Mouse (Mus musculus): Measurements from ENCODE around the gene Anapc4.

The Anapc4 gene

DNA sequence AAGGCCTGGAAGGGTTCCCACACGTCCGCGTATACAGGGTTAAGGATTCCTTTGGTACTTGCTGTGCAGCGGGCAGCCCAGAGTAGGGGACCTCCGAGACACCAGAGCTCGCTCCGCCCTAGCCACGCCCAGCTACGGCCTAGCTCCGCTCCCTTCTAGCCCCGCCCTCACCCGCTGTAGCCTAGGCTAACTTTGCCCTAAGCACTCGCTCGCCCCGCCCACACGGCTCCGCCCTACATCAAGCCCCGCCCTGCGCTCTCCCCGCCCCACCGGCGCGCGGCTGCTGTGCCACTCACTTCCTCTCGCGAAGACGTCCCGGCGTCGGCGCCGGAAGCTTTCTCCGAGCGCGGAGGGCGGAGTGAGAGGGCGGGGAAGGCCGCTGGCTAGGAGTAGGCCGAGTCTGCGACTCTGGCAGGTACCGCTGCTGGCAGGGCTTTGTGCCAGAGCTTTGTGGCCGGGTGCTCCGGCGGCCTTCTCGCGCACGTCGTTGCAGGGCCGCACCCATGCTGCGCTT is at the start of gene Anapc4:
Gene Anapc4, plus strand, starts transcription at position 252 of the 514 bp plus-strand sequence.
- DNase-seq (ENCODE audit: low spot score): peak; percentile 100

GRCm38 (mm10) chr5:52786556-52787322 is 47.1 kb upstream of the Anapc4 start:
- DNase-seq (ENCODE audit: low spot score): no peak

DNA sequence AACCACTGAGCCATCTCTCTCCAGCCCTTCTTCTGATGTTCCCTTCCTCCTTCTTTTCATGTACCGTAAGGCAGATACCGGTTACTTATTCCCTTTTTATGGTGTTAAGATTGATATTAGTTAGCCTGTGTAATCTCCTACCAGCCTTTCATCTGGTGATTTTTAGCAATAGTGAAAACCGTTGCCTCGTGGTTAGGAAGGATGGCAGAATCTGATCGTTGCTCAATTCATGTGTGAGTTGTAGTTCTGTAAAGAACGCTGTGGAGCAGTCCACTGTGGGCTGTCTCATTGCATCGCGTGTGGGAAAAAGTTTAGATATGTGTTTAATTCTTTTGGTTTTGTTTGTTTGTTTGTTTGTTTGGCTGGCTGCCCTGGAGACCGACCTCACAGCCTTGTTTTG is 40.6 kb upstream of the Anapc4 start:
- no peak for DNase-seq (ENCODE audit: low spot score)

DNA sequence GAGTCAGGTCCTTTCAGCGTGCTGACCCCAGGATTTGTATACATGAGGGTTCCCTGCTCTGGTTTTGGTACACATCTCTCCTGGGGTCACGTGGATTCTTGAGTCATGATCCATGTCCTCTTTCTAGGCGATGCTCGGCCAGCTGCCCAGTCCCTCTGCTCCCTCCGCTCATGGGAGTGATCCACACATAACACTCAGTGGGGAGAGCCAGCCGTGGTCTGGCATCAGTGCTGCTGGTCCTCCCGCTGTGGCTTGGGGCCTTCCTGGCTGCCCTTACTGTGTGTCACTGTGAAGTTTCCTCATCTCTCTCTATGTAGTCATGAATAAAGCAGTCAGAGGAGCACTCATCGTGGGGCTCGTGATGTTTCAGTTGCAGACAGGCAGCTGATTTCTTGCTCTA is 39.7 kb upstream of the Anapc4 start:
- DNase-seq (ENCODE audit: low spot score): no peak

- DNase-seq (ENCODE audit: low spot score): no peak
Observed at GRCm38 (mm10) chr5:52799274-52799985, 34.4 kb upstream of the Anapc4 start.

- no peak for DNase-seq (ENCODE audit: low spot score)
Observed at GRCm38 (mm10) chr5:52805801-52806200, 28.0 kb upstream of the Anapc4 start.

DNA sequence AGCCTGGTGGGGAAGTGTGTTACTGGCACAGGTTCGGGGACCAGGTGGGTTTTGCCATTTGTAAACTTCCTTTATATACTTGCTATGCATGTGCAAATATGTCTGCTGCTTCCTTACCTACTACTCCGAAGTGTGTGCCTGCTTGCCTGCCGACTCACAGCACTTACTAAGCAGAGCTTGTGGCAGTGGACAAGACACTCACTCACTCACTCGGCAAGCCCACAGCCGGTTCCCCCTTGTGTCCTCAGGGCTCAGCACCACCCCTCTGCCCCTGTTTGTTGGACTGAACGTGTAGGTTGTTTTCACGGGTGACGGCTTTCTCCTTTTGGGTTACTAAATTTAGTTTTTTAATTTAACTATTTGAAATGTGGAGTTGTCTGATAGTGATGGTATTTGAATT is 27.5 kb upstream of the Anapc4 start:
- DNase-seq (ENCODE audit: low spot score): no peak

DNA sequence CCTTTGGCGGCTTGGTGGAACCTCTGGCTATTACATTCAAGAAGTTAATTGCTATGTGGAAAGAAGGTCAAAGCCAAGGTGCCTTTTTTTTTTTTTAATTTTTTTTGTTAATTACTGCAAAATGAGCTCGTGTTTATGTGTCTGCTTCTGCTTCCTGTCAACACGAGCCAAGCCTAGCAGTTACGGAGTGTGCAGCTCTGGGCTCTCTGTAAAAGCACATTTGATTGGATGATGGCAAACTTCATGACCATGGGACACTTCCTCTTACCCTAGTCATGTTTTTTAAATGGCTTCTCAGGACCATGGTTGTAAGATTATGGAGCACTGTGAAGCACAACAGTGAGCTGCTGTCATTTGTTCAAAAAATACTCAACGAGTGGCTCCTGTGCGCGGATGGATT is 26.8 kb upstream of the Anapc4 start:
- DNase-seq (ENCODE audit: low spot score): no peak

DNA sequence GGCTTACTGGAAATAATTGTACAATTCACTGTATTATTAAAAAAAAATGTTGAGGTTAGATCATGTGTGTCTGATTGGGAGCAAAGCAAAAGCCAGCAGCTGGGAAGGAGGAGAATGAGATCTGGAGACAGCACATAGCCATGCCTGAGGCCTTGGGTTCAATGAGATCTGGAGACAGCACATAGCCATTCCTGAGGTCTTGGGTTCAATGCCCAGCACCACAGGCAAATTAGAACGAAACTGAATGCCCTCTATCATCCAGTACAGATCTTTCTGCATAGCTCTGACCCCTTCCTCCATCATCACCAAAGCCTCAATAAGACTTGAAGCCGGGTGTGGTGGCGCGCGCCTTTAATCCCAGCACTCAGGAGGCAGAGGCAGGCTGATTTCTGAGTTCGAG is 23.4 kb upstream of the Anapc4 start:
- DNase-seq (ENCODE audit: low spot score): no peak

- DNase-seq (ENCODE audit: low spot score): peak; percentile 28
Observed at GRCm38 (mm10) chr5:52811056-52811455, 22.8 kb upstream of the Anapc4 start.

DNA sequence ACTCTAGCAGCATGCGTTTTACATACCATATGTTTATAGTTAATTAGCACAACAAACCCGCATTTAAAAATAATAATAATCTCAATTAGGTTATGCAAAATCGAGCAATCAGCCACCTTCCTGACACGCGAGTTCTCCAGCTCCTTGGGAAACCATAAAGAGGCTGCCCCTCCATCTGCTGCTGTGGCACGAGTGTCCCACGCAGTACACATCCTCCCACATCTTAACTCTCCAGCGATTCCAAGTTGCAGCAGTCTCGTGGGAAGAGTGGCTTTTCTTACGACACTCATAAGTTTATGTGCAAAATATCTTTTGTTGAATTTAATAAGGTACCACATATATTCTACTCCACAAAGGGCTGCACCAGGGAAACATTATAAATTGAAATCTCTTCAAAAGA is 21.4 kb upstream of the Anapc4 start:
- no peak for DNase-seq (ENCODE audit: low spot score)

- no peak for DNase-seq (ENCODE audit: low spot score)
Observed at GRCm38 (mm10) chr5:52813312-52813711, 20.5 kb upstream of the Anapc4 start.

GRCm38 (mm10) chr5:52818676-52819075 is 15.1 kb upstream of the Anapc4 start:
- no peak for DNase-seq (ENCODE audit: low spot score)

GRCm38 (mm10) chr5:52821691-52822090 is 12.1 kb upstream of the Anapc4 start:
- peak; percentile 57 for DNase-seq (ENCODE audit: low spot score)

DNA sequence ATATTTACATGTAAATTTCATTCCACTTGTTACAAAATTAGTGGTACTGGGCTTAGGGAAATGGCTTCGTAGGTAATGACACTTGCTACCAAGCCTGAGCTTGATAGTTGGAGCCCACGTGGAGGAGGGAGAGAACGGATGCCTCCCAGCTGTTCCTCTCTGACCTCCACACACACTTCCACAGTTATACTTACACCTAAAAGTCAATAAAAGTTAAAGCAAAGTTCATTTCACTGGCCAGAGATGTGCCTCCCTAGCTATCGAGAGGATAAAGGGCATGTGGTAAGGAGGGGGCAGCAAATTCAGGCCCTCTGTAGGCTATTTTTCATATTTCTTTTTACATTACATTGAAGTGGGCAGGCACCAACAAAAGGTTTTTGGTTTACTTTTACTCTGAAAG is 5.9 kb upstream of the Anapc4 start:
- no peak for DNase-seq (ENCODE audit: low spot score)

GRCm38 (mm10) chr5:52833005-52833404 is 807 bp upstream of the Anapc4 start:
- peak; percentile 11 for DNase-seq (ENCODE audit: low spot score)

GRCm38 (mm10) chr5:52834386-52834785 is 574 bp downstream of the Anapc4 start:
- no peak for DNase-seq (ENCODE audit: low spot score)

- no peak for DNase-seq (ENCODE audit: low spot score)
Observed at GRCm38 (mm10) chr5:52844319-52844718, 10.5 kb downstream of the Anapc4 start.

DNA sequence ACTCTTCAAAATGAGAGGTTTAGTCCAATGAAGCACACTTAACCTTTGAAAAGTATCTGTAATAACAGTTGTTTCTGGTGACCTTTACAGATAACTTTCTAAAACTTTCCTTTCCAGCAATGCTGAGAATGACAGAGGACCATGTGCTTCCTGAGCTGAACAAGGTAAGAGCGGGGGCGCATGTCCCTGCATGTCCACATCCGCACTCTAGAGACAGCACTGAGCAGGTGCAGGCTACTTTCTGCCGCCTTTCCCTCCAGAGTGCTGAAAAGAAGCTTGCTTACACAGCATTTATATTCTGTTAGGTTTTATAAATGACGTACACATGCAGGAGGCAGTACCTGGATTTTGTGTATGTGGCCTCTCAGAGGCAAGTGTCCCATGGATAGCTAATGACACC is 21.9 kb downstream of the Anapc4 start:
- no peak for DNase-seq (ENCODE audit: low spot score)

GRCm38 (mm10) chr5:52864446-52864845 is 30.6 kb downstream of the Anapc4 start:
- DNase-seq (ENCODE audit: low spot score): no peak

- peak; percentile 66 for DNase-seq (ENCODE audit: low spot score)
Observed at GRCm38 (mm10) chr5:52865825-52866224, 32.0 kb downstream of the Anapc4 start.

GRCm38 (mm10) chr5:52866361-52867155 is 32.7 kb downstream of the Anapc4 start:
- no peak for DNase-seq (ENCODE audit: low spot score)

Data from urinary bladder, postnatal 14 days (tissue).